Mouse (Mus musculus): Measurements from ENCODE around the gene Mrpl12. TPM values are rescaled to one million over a fixed set of nuclear protein-coding genes. Genes with fewer than 3 reads are reported as not detected.
A peak's percentile ranks its signal among the peaks of the same experiment; 100 is the strongest.
"Not testable (repeated sequence)": the region's sequence is repeated elsewhere in the genome, so short reads cannot be mapped to it uniquely, and the experiment has no call there.

The Mrpl12 gene
- polyA plus RNA-seq, 1 experiment from 2014 or later: 113 TPM

DNA sequence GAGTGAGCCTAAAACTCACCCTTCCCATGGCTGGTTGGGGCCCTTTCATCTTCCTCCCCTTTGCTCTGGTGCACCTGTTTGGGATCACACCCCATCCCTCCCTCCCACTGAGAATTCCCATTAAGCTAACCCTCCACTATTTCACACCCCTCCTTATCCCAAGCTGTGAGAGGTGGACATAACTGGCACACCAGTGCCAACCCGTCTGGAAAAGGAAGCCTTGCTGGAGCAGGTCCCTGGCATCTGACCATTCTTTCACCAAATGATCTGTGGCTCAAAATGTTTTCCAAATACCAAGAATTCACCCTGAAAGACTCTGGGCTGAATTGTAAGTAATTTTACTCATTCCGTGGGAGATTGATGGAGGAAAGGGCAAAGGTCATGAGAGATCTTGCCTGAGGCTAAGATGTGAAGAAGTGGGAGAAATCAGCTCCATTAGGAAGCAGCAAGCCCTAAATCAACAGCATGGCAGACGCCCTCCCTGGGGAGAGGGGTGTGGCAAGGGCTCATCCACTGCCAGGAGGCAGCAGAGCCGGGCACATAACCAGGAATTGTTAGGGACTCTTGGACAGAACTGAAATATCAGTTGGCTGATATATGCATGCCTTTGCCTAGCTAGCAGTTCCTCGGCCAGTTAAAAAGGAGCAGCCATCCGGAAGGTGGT is 28.5 kb downstream of the Mrpl12 start:
- Histone ChIP-seq H3K9ac (no peak overlapping the region), H3K4me1 (peaks cover 20% of the 10 kb centered on the region), H3K27ac (no peak overlapping the region), H3K27me3 (no peaks in the 10 kb centered on the region), H3K4me2 (no peak overlapping the region), H3K36me3 (no peaks in the 10 kb centered on the region), H3K9me3 (no peaks in the 10 kb centered on the region), H3K4me3 (no peak overlapping the region)
- 30% methylated on average over 6 of the region's 6 CpGs for WGBS
- ATAC-seq (ENCODE audit: insufficient number of reproducible peaks, low FRiP score, low TSS enrichment, low read depth): no peak

DNA sequence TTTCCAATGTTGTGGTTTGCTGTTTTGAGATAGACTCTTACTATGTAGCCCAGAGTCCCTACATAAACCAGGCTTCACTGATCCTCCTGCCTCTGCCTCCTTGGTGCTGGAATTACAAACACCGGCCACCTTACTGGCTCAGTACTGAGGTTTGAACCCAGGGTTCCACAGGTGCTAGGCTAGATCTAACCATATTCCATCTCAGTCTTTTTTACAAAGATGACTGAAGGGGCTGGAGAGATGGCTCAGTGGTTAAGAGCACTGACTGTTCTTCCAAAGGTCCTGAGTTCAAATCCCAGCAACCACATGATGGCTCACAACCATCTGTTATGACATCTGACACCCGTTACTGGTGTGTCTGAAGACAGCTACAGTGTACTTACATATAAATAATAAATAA is 29.8 kb downstream of the Mrpl12 start:
- H3K27me3 ChIP-seq; H3K4me2 ChIP-seq; H3K4me3 ChIP-seq; H3K9ac ChIP-seq; H3K27ac ChIP-seq; H3K36me3 ChIP-seq; H3K9me3 ChIP-seq; ATAC-seq (ENCODE audit: insufficient number of reproducible peaks, low FRiP score, low TSS enrichment, low read depth): not testable (repeated sequence)
- WGBS: 86% methylated on average over 2 of the region's 2 CpGs
- H3K4me1 ChIP-seq: peaks cover 27% of the 10 kb centered on the region

DNA sequence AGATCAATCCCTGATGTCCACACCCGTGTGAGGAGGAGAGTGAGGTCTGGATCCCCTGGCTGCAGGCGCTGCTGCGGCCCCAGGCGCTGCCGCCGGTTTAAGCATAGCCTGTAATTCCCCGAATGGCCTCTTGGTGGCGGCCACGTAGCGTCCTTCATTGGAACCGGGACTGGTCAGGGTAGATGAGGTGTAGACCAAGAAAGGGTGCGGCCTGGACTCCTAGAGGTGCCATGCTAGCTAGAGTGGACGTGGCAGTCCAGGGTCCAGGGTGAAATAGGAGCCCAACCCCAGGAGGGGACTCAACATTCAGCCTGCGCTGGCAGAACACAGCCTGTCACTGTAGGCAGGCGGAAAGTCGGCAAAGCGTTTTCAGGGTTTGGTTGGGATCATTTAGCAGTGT is 31.2 kb downstream of the Mrpl12 start:
- ATAC-seq (ENCODE audit: insufficient number of reproducible peaks, low FRiP score, low TSS enrichment, low read depth): peak; percentile 68; the same call in 1 of the 2 replicates
- no peak overlapping the region for H3K9ac ChIP-seq
- no peaks in the 10 kb centered on the region for H3K9me3 ChIP-seq
- no peak overlapping the region for H3K4me3 ChIP-seq
- WGBS: 18% methylated on average over 17 of the region's 17 CpGs
- peaks cover 31% of the 10 kb centered on the region for H3K4me1 ChIP-seq
- no peak overlapping the region for H3K27ac ChIP-seq
- no peak overlapping the region for H3K4me2 ChIP-seq
- H3K27me3 ChIP-seq: no peaks in the 10 kb centered on the region
- no peaks in the 10 kb centered on the region for H3K36me3 ChIP-seq

DNA sequence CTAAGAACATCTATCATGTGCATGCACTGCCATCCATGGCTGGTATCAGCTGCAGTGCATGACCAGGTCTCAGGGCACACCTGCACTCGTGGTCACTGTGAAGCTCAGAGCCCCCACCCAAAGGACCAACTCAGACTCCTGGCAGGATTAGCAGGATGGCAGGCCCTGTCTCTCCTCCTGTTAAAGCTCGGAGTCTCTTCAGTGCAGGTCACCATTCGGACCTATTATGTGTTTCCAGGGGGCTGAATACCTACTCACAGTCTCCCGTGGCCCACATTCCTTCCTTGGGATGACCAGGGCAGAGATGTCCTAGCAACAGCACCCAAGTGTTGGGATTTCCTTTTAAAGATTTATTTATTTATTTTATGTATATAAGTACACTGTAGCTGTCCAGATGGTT is 32.7 kb downstream of the Mrpl12 start:
- peaks cover 27% of the 10 kb centered on the region for H3K4me1 ChIP-seq
- H3K27ac ChIP-seq: no peak overlapping the region
- H3K4me3 ChIP-seq: no peak overlapping the region
- no peaks in the 10 kb centered on the region for H3K27me3 ChIP-seq
- no peak for ATAC-seq (ENCODE audit: insufficient number of reproducible peaks, low FRiP score, low TSS enrichment, low read depth)
- H3K4me2 ChIP-seq: no peak overlapping the region
- H3K9ac ChIP-seq: no peak overlapping the region
- no peaks in the 10 kb centered on the region for H3K9me3 ChIP-seq
- whole genome bisulfite sequencing: 77% methylated on average over 4 of the region's 4 CpGs
- H3K36me3 ChIP-seq: no peaks in the 10 kb centered on the region

DNA sequence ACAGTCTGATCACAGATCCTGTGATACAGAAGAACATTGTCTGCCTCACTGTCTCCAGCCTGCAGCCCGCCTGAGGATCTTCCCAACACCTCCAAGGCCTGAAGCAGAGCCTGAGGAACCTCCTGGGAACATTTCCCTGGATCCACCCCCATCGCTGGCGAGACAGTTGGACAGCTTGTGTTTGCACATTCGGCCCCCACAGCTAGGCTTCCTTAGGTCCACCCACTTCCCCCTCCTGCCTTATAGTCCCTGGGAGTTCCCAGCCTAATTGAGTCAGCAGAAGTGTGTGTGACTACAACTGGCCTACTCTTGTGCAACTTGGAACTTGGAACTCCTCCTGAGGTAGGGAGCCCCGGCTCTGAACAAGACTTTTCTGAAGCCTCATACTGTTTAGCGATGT is 33.6 kb downstream of the Mrpl12 start:
- H3K4me3 ChIP-seq: no peak overlapping the region
- no peak overlapping the region for H3K4me2 ChIP-seq
- 51% methylated on average over 6 of the region's 6 CpGs for WGBS
- H3K27me3 ChIP-seq: no peaks in the 10 kb centered on the region
- H3K4me1 ChIP-seq: peaks cover 27% of the 10 kb centered on the region
- H3K9ac ChIP-seq: no peak overlapping the region
- no peaks in the 10 kb centered on the region for H3K36me3 ChIP-seq
- ATAC-seq (ENCODE audit: insufficient number of reproducible peaks, low FRiP score, low TSS enrichment, low read depth): no peak
- H3K9me3 ChIP-seq: no peaks in the 10 kb centered on the region
- H3K27ac ChIP-seq: peak overlapping the region; percentile 63

DNA sequence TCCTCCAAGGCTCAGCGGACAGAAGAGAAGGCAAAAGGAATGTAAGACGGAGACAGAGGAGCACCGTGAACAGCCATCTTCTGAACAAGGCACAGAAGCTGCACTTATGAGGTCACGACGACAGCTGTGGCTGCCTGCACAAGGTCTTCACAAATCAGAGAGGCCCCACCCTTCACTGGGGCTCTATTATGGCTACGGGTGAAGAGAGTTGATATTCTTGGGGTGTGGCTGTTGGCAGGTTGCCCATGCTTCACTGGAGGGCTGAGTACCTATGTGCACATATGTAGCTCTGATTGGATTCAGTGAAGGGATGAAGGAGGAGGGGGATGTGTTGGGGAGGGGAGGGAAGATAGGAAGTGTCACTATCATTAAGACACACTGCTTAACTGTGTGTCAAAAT is 34.1 kb downstream of the Mrpl12 start:
- Histone ChIP-seq H3K9me3 (no peaks in the 10 kb centered on the region), H3K4me3 (no peak overlapping the region), H3K27ac (peak overlapping the region; percentile 63), H3K4me2 (no peak overlapping the region), H3K27me3 (no peaks in the 10 kb centered on the region), H3K36me3 (no peaks in the 10 kb centered on the region), H3K4me1 (peaks cover 27% of the 10 kb centered on the region), H3K9ac (no peak overlapping the region)
- 64% methylated on average over 6 of the region's 6 CpGs for WGBS
- ATAC-seq (ENCODE audit: insufficient number of reproducible peaks, low FRiP score, low TSS enrichment, low read depth): no peak; the same call in 1 of the 2 replicates

DNA sequence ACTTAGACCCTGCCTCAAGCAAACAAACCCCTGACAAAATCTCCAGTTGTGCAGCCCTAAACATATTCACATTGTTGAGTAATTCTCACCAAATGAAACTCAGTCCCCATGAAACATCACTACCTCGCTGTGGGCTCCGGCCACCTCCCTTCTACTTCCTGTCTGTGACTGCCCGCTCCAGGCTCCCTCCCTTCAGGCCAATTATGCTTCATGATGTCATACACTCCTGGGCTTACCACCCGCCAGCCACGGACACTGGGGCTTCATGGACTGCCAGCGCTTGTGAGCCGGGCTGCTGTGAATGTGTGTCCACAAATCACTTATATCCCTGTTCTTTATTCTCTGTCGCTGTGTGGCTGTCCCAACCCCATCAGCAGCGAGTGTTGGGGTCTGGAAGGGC is 35.3 kb downstream of the Mrpl12 start:
- Histone ChIP-seq H3K4me3 (no peak overlapping the region), H3K27ac (peak overlapping the region; percentile 63; the same call in 1 of the 2 replicates), H3K27me3 (no peaks in the 10 kb centered on the region), H3K36me3 (no peaks in the 10 kb centered on the region), H3K9me3 (no peaks in the 10 kb centered on the region), H3K9ac (no peak overlapping the region), H3K4me1 (peaks cover 27% of the 10 kb centered on the region), H3K4me2 (no peak overlapping the region)
- no peak for ATAC-seq (ENCODE audit: insufficient number of reproducible peaks, low FRiP score, low TSS enrichment, low read depth)
- 26% methylated on average over 9 of the region's 9 CpGs for WGBS

DNA sequence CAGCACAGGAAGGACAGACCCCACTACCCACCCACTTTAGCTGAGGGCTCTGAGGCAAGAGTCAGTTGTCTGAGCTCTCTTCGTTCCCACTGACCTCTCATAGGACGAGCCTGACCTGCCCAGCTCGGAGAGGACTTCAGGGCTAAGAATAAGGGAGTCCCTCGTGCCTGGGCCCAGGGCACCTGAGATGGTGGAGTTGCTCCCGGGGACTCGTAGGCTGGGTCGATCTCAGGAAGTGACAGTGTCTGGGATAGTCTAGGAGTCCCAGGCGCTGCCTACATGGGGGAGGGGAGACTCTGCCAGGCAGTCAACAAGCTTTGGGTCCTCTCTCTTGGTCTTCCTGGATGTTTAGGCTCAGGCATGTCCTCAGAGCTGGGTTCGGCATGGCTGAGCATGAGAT is 36.1 kb downstream of the Mrpl12 start:
- peaks cover 27% of the 10 kb centered on the region for H3K4me1 ChIP-seq
- no peak overlapping the region for H3K4me3 ChIP-seq
- no peak for ATAC-seq (ENCODE audit: insufficient number of reproducible peaks, low FRiP score, low TSS enrichment, low read depth)
- no peak overlapping the region for H3K9ac ChIP-seq
- H3K27me3 ChIP-seq: no peaks in the 10 kb centered on the region
- H3K4me2 ChIP-seq: no peak overlapping the region
- WGBS: 72% methylated on average over 9 of the region's 9 CpGs
- H3K36me3 ChIP-seq: no peaks in the 10 kb centered on the region
- no peak overlapping the region; the same call in 1 of the 2 replicates for H3K27ac ChIP-seq
- no peaks in the 10 kb centered on the region for H3K9me3 ChIP-seq

DNA sequence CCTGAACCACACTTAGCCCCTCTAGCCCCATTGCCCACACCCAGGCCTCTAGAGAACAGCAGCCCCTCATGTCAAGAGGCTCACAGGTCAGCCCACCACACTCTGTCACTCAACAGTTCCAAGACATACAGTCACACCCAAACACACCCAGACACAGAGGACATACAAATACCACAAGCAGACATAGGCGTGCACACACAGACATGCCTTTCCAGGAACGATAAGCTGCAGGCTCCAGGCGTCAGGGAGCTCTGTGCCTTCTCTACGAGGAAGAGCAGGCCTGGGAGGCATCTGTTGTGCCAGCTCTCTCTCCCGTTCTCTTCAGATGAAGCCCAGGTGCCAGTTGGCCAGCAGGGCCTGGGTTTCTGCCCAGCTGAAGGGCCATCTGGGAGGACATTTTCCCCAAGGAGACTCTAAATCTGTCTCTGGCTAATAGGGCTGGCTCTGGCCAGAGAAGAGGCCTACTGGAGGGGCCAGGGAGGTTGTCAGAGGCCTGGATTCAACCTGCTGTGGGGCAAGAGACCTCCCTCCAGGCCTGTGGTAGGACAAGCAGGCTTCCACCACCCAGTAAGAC is 36.6 kb downstream of the Mrpl12 start:
- 46% methylated on average over 5 of the region's 5 CpGs for WGBS
- peaks cover 24% of the 10 kb centered on the region for H3K4me1 ChIP-seq
- H3K4me3 ChIP-seq: no peak overlapping the region
- no peak for ATAC-seq (ENCODE audit: insufficient number of reproducible peaks, low FRiP score, low TSS enrichment, low read depth)
- no peaks in the 10 kb centered on the region for H3K27me3 ChIP-seq
- no peak overlapping the region for H3K9ac ChIP-seq
- H3K36me3 ChIP-seq: no peaks in the 10 kb centered on the region
- no peaks in the 10 kb centered on the region for H3K9me3 ChIP-seq
- no peak overlapping the region for H3K27ac ChIP-seq
- no peak overlapping the region for H3K4me2 ChIP-seq

DNA sequence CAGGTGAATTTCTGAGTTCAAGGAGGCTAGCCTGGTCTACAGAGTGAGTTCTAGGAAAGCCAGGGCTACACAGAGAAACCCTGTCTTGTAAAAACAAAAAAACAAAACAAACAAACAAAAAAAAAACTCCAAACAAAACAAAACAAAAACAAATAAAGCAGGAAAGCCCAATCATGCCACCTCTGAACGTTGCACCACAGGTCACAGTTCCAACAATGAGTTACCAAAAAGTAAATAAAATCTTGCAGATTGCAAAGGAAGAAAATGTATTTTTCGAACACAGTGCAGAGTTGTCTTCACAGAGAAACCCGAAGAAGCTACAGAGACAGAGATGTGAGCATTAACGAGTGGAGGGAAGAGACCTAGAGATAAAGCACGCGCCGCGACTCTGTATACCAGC is 38.2 kb downstream of the Mrpl12 start:
- 87% methylated on average over 8 of the region's 8 CpGs for WGBS
- H3K9ac ChIP-seq: no peak overlapping the region

DNA sequence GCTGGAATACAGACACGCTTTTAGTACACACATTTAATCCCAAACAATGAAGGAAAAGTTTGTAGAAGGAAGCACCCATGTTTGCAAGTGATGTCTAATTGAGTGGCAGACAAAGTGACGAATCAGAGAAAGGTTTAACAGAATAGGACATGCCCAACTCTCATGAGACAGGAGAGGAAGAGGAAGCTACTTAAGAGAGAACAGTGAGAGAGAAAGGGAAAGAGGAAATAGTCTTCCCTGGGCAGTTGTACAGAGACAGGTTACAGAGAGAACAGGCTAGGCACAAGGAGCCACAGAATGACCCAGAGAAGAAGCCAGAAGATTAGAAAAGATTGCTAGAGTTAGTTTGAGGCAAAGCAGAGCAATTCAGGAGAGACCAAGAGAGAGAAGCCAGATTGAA is 41.5 kb downstream of the Mrpl12 start:
- Histone ChIP-seq H3K9ac (no peak overlapping the region), H3K36me3 (no peaks in the 10 kb centered on the region), H3K27ac (no peak overlapping the region), H3K4me2 (no peak overlapping the region), H3K9me3 (no peaks in the 10 kb centered on the region), H3K27me3 (peaks cover 37% of the 10 kb centered on the region), H3K4me1 (peaks cover 8% of the 10 kb centered on the region), H3K4me3 (no peak overlapping the region)
- no peak for ATAC-seq (ENCODE audit: insufficient number of reproducible peaks, low FRiP score, low TSS enrichment, low read depth)
- WGBS: 85% methylated on average over 2 of the region's 2 CpGs

More for the DNA sequence above, 38.2 kb downstream of the Mrpl12 start:
- Histone ChIP-seq H3K4me1 (peaks cover 21% of the 10 kb centered on the region), H3K9me3 (no peaks in the 10 kb centered on the region), H3K27me3 (0 out of 2 replicates have a peak, but pooled peaks cover 3% of the 10 kb centered on the region), H3K27ac (no peak overlapping the region), H3K4me2 (no peak overlapping the region), H3K4me3 (no peak overlapping the region), H3K36me3 (no peaks in the 10 kb centered on the region)
- ATAC-seq (ENCODE audit: insufficient number of reproducible peaks, low FRiP score, low TSS enrichment, low read depth): no peak

DNA sequence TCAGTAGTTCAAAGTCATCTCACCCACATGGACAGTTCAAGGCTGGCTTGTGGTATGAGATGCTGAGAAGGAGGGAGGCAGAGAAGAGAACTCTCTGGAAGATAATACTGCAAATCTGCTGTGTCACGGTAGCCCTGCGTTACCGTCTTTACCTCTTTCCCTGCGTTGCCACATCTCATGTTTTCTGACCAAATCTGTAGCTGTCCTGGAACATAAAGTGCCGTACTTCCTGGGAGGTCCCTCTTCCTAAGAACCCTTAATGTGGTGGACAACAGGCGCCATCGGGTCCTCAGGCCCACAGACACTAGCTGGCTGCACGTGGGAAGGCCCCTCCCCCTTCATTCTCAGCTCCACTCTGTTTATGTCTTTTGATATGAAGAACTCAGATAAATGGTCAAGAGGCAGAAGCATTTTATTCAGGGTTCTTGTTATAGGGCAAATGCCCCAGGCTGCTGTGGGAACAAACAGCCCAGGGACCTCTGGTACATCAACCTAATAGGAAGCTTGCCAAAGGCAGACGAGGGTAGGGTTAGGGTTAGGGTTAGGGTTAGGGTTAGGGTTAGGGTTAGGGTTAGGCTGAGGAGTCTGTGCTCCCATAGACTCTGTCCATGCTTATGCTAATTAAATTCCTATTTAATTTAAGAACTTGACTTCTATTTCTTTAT is 43.4 kb downstream of the Mrpl12 start:
- Histone ChIP-seq H3K36me3 (no peaks in the 10 kb centered on the region), H3K4me1 (peaks cover 12% of the 10 kb centered on the region), H3K27ac (no peak overlapping the region), H3K4me2 (no peak overlapping the region), H3K4me3 (no peak overlapping the region), H3K9ac (no peak overlapping the region), H3K27me3 (peaks cover 54% of the 10 kb centered on the region), H3K9me3 (no peaks in the 10 kb centered on the region)
- ATAC-seq (ENCODE audit: insufficient number of reproducible peaks, low FRiP score, low TSS enrichment, low read depth): no peak
- WGBS: 73% methylated on average over 9 of the region's 9 CpGs
